Mouse (Mus musculus): Measurements from ENCODE around the gene Gm12888. TPM values are rescaled to one million over a fixed set of nuclear protein-coding genes. Genes with fewer than 3 reads are reported as not detected.

The Gm12888 gene
- polyA plus RNA-seq (2017; shearing (Covaris generic)): not detected

GRCm38 (mm10) chr4:121324817-121325216, at the start of gene Gm12888:
TSS of gene Gm12888 (minus strand) at chr4:121324917.

Other genes with a start within 250 kb of the Gm12888 start
- gene Zmpste24, start 226.7 kb downstream of the Gm12888 start, polyA plus RNA-seq (2017; shearing (Covaris generic)): 51.4 TPM
- not detected for gene Tmco2, start 215.7 kb downstream of the Gm12888 start, polyA plus RNA-seq (2017; shearing (Covaris generic))
- gene Rlf, start 109.8 kb downstream of the Gm12888 start, polyA plus RNA-seq (2017; shearing (Covaris generic)): 44.3 TPM
- not detected for gene Gm12886, start 98.2 kb upstream of the Gm12888 start, polyA plus RNA-seq (2017; shearing (Covaris generic))

All from CD4-positive, CD25-positive, alpha-beta regulatory T cell (primary cell).